Mouse (Mus musculus) erythroblast, embryonic 14.5 days (primary cell): ENCODE measurements at regions not wholly inside any gene's neighbourhood (a gene's known extent, or its start where the extent isn't known, plus 50 kb on each side); places are given as distances from the start of the nearest gene placed in this dataset.

Experiments
- H3K27me3 ChIP-seq: 2 replicates; pipeline ENCODE4 v1.6.1; 2012; ENCODE audit warnings: inconsistent platforms; ENCODE audit not compliant: control insufficient read depth
- H3K36me3 ChIP-seq: 2 replicates; pipeline ENCODE4 v1.6.1; 2012; ENCODE audit warnings: mild to moderate bottlenecking, inconsistent platforms; ENCODE audit not compliant: control insufficient read depth
- H3K4me1 ChIP-seq: 2 replicates; pipeline ENCODE4 v1.6.1; 2012; ENCODE audit warnings: inconsistent platforms; ENCODE audit not compliant: control insufficient read depth
- H3K4me3 ChIP-seq: replicated peaks from 2 replicates; pipeline ENCODE3; 2012; ENCODE audit warnings: moderate library complexity, mild to moderate bottlenecking, inconsistent platforms
- H3K9me3 ChIP-seq: 2 replicates; pipeline ENCODE4 v1.6.1; 2012; ENCODE audit warnings: low read length, inconsistent platforms, mixed read lengths; ENCODE audit not compliant: control insufficient read depth
- GATA1 ChIP-seq: IDR thresholded peaks from 2 replicates; pipeline ENCODE4 v1.6.1; 2012; ENCODE audit warnings: low read length, inconsistent platforms, mixed read lengths
- TAL1 ChIP-seq: IDR thresholded peaks from 3 replicates; pipeline ENCODE4 v1.6.1; 2012; ENCODE audit warnings: low read length, inconsistent platforms, mixed read lengths

- no peak for TF ChIP-seq GATA1
- no peak for TF ChIP-seq TAL1
- peaks cover 40% of the 10 kb centered on the region for H3K27me3 ChIP-seq
- no peaks in the 10 kb centered on the region for H3K9me3 ChIP-seq
- H3K4me1 ChIP-seq, result peaks cover 2% of the 10 kb centered on the region; the same call in 1 of the 2 replicates
- H3K36me3 ChIP-seq, result no peaks in the 10 kb centered on the region
- H3K4me3 ChIP-seq, result no peak overlapping the region
Observed at GRCm38 (mm10) chr3:9347446-9347860, 262.4 kb downstream of the Zfp704 start.

GRCm38 (mm10) chr3:9346857-9347445 is 262.9 kb downstream of the Zfp704 start:
- H3K4me3 ChIP-seq, result peak overlapping the region; percentile 24
- H3K27me3 ChIP-seq, result peaks cover 40% of the 10 kb centered on the region
- no peaks in the 10 kb centered on the region for H3K36me3 ChIP-seq
- no peaks in the 10 kb centered on the region for H3K9me3 ChIP-seq
- TF ChIP-seq TAL1 (no peak), GATA1 (no peak)
- peaks cover 2% of the 10 kb centered on the region; the same call in 1 of the 2 replicates for H3K4me1 ChIP-seq

- TF ChIP-seq GATA1 (no peak), TAL1 (no peak)
- Histone ChIP-seq H3K27me3 (peaks cover 40% of the 10 kb centered on the region), H3K4me3 (no peak overlapping the region), H3K4me1 (peaks cover 2% of the 10 kb centered on the region; the same call in 1 of the 2 replicates), H3K9me3 (no peaks in the 10 kb centered on the region), H3K36me3 (no peaks in the 10 kb centered on the region)
Observed at GRCm38 (mm10) chr3:9346356-9346755, 263.5 kb downstream of the Zfp704 start.

- H3K4me1 ChIP-seq, result peaks cover 2% of the 10 kb centered on the region; the same call in 1 of the 2 replicates
- H3K36me3 ChIP-seq, result no peaks in the 10 kb centered on the region
- TF ChIP-seq GATA1 (no peak), TAL1 (no peak)
- no peak overlapping the region for H3K4me3 ChIP-seq
- H3K27me3 ChIP-seq, result peaks cover 40% of the 10 kb centered on the region
- no peaks in the 10 kb centered on the region for H3K9me3 ChIP-seq
Observed at GRCm38 (mm10) chr3:9345885-9346284, 264.0 kb downstream of the Zfp704 start.

- TF ChIP-seq TAL1 (no peak), GATA1 (no peak)
Observed at GRCm38 (mm10) chr3:9343586-9343985, 266.3 kb downstream of the Zfp704 start.

GRCm38 (mm10) chr3:9342167-9342566 is 267.7 kb downstream of the Zfp704 start:
- Histone ChIP-seq H3K27me3 (peaks cover 20% of the 10 kb centered on the region), H3K9me3 (no peaks in the 10 kb centered on the region), H3K36me3 (no peaks in the 10 kb centered on the region), H3K4me1 (peaks cover 2% of the 10 kb centered on the region; the same call in 1 of the 2 replicates), H3K4me3 (no peak overlapping the region)
- TF ChIP-seq TAL1 (no peak), GATA1 (no peak)

More at GRCm38 (mm10) chr3:9343586-9343985, 266.3 kb downstream of the Zfp704 start:
- no peaks in the 10 kb centered on the region for H3K36me3 ChIP-seq
- H3K27me3 ChIP-seq, result peaks cover 34% of the 10 kb centered on the region
- H3K4me1 ChIP-seq, result peaks cover 2% of the 10 kb centered on the region; the same call in 1 of the 2 replicates
- H3K4me3 ChIP-seq, result no peak overlapping the region
- H3K9me3 ChIP-seq, result no peaks in the 10 kb centered on the region

- peaks cover 14% of the 10 kb centered on the region for H3K27me3 ChIP-seq
- H3K4me3 ChIP-seq, result no peak overlapping the region
- H3K36me3 ChIP-seq, result no peaks in the 10 kb centered on the region
- TF ChIP-seq TAL1 (no peak), GATA1 (no peak)
- H3K4me1 ChIP-seq, result no peaks in the 10 kb centered on the region
- H3K9me3 ChIP-seq, result no peaks in the 10 kb centered on the region
Observed at GRCm38 (mm10) chr3:9341657-9342056, 268.2 kb downstream of the Zfp704 start.

GRCm38 (mm10) chr3:9341244-9341643 is 268.6 kb downstream of the Zfp704 start:
- no peaks in the 10 kb centered on the region for H3K36me3 ChIP-seq
- peaks cover 10% of the 10 kb centered on the region for H3K27me3 ChIP-seq
- H3K9me3 ChIP-seq, result no peaks in the 10 kb centered on the region
- no peaks in the 10 kb centered on the region for H3K4me1 ChIP-seq
- no peak overlapping the region for H3K4me3 ChIP-seq
- TF ChIP-seq GATA1 (no peak), TAL1 (no peak)

GRCm38 (mm10) chr3:9340788-9341187 is 269.1 kb downstream of the Zfp704 start:
- Histone ChIP-seq H3K4me1 (no peaks in the 10 kb centered on the region), H3K27me3 (peaks cover 6% of the 10 kb centered on the region), H3K36me3 (no peaks in the 10 kb centered on the region), H3K9me3 (no peaks in the 10 kb centered on the region), H3K4me3 (no peak overlapping the region)
- TF ChIP-seq GATA1, result no peak
- TF ChIP-seq TAL1, result no peak

GRCm38 (mm10) chr3:9340344-9340743 is 269.5 kb downstream of the Zfp704 start:
- no peak for TF ChIP-seq GATA1
- no peak for TF ChIP-seq TAL1
- Histone ChIP-seq H3K27me3 (peaks cover 1% of the 10 kb centered on the region), H3K4me1 (no peaks in the 10 kb centered on the region), H3K36me3 (no peaks in the 10 kb centered on the region), H3K9me3 (no peaks in the 10 kb centered on the region), H3K4me3 (no peak overlapping the region)
